Mouse (Mus musculus) spleen, postnatal 14 days (tissue): Measurements from ENCODE around the gene Dnajc5g.

Experiments
- DNase-seq, 2 experiments: peaks; one replicate each; pipeline ENCODE4 v3.0.0; 2021 to 2022; ENCODE audit warnings: low spot score in 2 of 2

The Dnajc5g gene

GRCm38 (mm10) chr5:31108000-31108490, 2.0 kb downstream of the Dnajc5g start, which contains the start of gene Slc30a3:
TSS of gene Slc30a3 (minus strand) at chr5:31108237.
- no peak for DNase-seq

DNA sequence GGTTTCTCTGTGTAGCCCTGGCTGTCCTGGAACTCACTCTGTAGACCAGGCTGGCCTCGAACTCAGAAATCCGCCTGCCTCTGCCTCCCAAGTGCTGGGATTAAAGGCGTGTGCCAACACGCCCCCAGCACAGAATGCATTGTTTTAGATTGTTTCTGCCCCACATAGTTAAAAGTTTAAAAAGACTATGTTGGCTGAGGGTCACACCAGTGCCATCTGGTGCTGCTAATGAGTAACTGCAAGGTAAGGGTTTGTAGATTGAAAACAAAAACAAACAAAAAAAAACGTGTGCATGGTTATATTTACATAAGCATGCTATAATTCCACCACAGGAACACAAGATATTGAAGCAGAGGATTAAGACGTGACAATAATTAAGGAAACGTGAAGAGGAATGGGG, 4.7 kb downstream of the Dnajc5g start:
- no peak for DNase-seq

DNA sequence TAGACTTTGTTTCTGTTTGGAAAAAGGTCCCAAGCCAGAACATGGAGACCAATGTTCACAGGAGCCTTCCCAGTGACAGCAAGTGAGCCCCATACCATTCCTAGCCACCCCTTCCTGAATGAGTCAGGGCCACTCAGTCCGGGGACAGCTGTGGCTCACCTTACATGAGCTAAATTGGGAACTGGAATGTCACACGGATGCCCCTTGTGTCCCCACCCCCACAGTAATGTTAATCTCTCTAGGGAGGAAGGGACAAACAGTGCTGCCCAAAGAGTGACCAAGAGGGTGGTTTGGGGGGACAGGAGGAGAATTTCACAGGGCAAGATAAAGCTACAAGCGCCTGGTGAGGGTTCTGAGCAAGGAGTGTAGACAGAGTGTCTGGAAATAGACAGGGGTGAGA, 10.3 kb downstream of the Dnajc5g start, which contains the start of gene Trim54:
Gene Trim54, plus strand, starts transcription at position 359 of the 400 bp plus-strand sequence.
- no peak for DNase-seq

DNA sequence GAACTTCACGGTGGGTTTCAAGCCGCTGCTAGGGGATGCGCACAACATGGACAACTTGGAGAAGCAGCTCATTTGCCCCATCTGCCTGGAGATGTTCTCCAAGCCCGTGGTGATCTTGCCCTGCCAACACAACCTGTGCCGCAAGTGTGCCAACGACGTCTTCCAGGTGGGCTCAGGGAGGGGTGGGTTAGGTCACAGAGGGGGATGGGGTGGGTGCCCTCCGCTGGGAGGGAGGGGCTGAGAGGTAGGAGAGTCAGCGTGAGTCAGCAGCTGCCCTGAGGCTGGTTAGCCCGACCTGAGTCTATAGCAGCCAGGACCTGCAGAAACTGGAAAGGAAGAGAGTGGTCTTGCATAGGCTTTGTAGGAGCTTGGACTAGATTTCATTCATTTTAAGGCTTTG, 10.8 kb downstream of the Dnajc5g start:
- no peak for DNase-seq

GRCm38 (mm10) chr5:31121111-31121510, 15.0 kb downstream of the Dnajc5g start:
- DNase-seq = no peak

GRCm38 (mm10) chr5:31123481-31123880, 17.4 kb downstream of the Dnajc5g start:
- no peak for DNase-seq

- DNase-seq = no peak
Measured at GRCm38 (mm10) chr5:31126050-31126449, 20.0 kb downstream of the Dnajc5g start.

GRCm38 (mm10) chr5:31136730-31137424, 30.8 kb downstream of the Dnajc5g start:
- DNase-seq = no peak

DNA sequence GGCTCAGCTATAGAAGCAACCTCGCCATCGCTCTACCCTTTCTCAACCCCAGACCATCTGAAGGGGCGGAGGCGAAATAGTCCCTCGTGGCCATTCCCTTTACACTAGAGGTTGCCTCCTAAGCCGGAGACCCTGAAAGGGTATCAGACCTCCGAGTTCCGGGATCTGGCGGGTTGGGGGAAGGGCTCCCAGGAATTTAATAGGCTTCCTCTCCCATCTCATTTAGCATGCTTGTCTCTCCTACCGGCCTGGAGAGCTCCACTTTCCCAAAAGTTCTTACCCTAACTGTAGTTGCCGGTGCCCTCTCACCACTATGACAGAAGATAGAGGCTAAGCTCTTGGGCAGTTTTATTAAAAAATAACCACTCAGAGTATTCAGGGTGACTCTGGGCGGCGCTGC, 31.6 kb downstream of the Dnajc5g start:
- DNase-seq = no peak

- DNase-seq = no peak
Measured at GRCm38 (mm10) chr5:31138241-31138967, 32.3 kb downstream of the Dnajc5g start, which contains the start of gene Ucn. TSS of gene Ucn (minus strand) at chr5:31138829.

DNA sequence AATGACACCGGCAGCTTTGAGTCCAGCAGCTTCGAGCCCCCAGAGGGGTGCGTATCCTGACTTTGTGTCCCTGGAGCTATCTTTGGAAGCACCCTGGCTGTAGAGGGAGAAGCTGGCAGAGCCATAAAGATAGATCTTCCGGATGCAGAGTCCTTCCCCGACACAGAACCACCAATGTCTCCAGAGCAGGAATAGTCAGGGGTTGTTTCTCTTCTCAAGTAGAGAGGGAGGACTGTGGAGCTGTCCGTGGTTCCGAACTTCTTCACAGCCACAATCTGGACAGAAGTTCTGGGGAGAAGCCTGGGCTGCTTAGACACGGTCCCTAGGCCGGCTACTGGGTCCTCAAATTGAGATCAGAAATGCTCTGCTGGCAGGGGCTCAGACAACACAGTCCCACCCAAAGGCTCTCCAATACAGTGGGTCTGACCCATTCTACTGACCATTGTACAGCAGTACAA, 32.9 kb downstream of the Dnajc5g start:
- no peak for DNase-seq

GRCm38 (mm10) chr5:31149781-31150180, 43.7 kb downstream of the Dnajc5g start:
- DNase-seq = no peak

GRCm38 (mm10) chr5:31151746-31152145, 45.7 kb downstream of the Dnajc5g start:
- no peak for DNase-seq

DNA sequence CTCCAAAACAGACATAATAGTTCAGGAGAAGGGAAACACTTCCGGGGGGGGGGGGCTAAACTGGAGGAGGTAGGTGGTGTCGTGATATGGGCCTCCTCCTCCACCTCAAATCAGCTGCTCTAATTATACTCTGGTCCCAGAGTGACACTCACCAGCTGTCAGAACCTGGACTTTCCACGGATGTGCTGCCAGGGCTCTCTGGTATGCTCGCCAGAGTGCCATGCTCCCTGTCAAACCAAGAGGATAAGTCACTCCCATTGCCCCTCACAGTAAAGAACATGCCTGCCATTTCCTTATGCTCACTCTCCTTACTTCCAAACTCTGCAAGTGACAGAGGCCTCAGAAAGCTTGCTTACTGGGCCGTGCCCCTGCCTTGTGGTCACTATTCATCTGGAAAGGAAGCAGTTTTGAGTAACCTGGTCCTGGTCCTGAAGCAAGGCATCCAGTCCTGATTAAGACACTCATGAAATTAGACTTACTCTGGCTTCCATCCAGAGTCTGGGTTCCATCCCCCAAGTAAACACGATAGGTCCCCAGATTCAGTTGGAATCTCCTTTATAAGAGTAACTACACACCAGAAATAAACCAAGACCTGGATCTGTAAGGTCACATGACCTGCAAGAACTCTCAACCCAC, 47.5 kb downstream of the Dnajc5g start:
- DNase-seq = no peak

- peak; percentile 38 to 60 for DNase-seq
Measured at GRCm38 (mm10) chr5:31154152-31154553, 48.1 kb downstream of the Dnajc5g start, which contains the start of gene Mpv17. TSS of gene Mpv17 (minus strand) at chr5:31154251.
